Mouse (Mus musculus) liver, adult 2 months (tissue): ENCODE measurements around the gene Aldh3a1. TPM values are rescaled to one million over a fixed set of nuclear protein-coding genes. Genes with fewer than 3 reads are reported as not detected.

Experiments used
- DNase-seq: peaks from one replicate; pipeline ENCODE4 v3.0.0-alpha.2; 2011; ENCODE audit warnings: low read depth, low spot score; ENCODE audit errors: extremely low read depth
- H3K27ac ChIP-seq: fragments of 200-500 bp; replicated peaks from 2 replicates; pipeline ENCODE4 v1.5.1; 2012; ENCODE audit warnings: low read depth, mild to moderate bottlenecking, control low read depth, inconsistent platforms, low read length; ENCODE audit not compliant: insufficient read depth
- H3K27me3 ChIP-seq: fragments of 200-500 bp; 2 replicates; pipeline ENCODE4 v1.6.1; 2012; ENCODE audit warnings: mild to moderate bottlenecking, moderate library complexity, low read length, inconsistent platforms; ENCODE audit not compliant: control insufficient read depth, insufficient read depth
- H3K36me3 ChIP-seq: fragments of 200-500 bp; 2 replicates; pipeline ENCODE4 v1.6.1; 2012; ENCODE audit warnings: low read length, inconsistent platforms; ENCODE audit not compliant: control insufficient read depth, insufficient read depth
- H3K4me1 ChIP-seq: fragments of 200-500 bp; 2 replicates; pipeline ENCODE4 v1.6.1; 2011; ENCODE audit warnings: low read length; ENCODE audit not compliant: control insufficient read depth, insufficient read depth
- H3K4me3 ChIP-seq: fragments of 200-500 bp; 2 replicates; pipeline ENCODE4 v1.5.1; 2011; ENCODE audit warnings: low read depth, mild to moderate bottlenecking, control low read depth, low read length, moderate library complexity; ENCODE audit not compliant: insufficient read depth
- H3K79me2 ChIP-seq: fragments of 200-500 bp; 2 replicates; pipeline ENCODE4 v1.6.1; 2012; ENCODE audit warnings: inconsistent platforms, mild to moderate bottlenecking, low read length, moderate library complexity; ENCODE audit not compliant: control insufficient read depth, insufficient read depth
- H3K9ac ChIP-seq: fragments of 200-500 bp; 2 replicates; pipeline ENCODE4 v1.6.1; 2012; ENCODE audit warnings: low read depth, mild to moderate bottlenecking, control low read depth, inconsistent platforms, low read length
- CTCF ChIP-seq: fragments of 200-500 bp; IDR thresholded peaks from 2 replicates; pipeline ENCODE4 v1.5.1; 2011; ENCODE audit warnings: low read depth, low read length, control low read depth
- POLR2A ChIP-seq: fragments of 200-500 bp; IDR thresholded peaks from 2 replicates; pipeline ENCODE4 v1.6.1; 2011; ENCODE audit warnings: low read length, control low read depth; ENCODE audit not compliant: insufficient read depth; ENCODE audit errors: extremely low read depth
- WGBS: fragments of 180-500 bp; shearing (Covaris S2); methylation state at CpG from one replicate; pipeline ENCODE4 v1.1.7; 2018; 5-methylcytosine and 5-hydroxymethylcytosine counted together
- polyA plus RNA-seq: library from polyadenylated mRNA; depleted of rRNA; stranded (reverse); fragments of >200 nt; gene quantifications from 2 replicates; pipeline ENCODE4 v1.2.3, GENCODE M21; 2012; rRNA removed
- total RNA-seq: library from RNA; depleted of rRNA; stranded (reverse); fragments of >200 nt; gene quantifications from 2 replicates; pipeline ENCODE4 v1.2.3, GENCODE M21; 2014; rRNA removed

Aldh3a1 gene
- total and polyA plus RNA-seq, 2 experiments: 0.05 TPM; not detected in 1

DNA sequence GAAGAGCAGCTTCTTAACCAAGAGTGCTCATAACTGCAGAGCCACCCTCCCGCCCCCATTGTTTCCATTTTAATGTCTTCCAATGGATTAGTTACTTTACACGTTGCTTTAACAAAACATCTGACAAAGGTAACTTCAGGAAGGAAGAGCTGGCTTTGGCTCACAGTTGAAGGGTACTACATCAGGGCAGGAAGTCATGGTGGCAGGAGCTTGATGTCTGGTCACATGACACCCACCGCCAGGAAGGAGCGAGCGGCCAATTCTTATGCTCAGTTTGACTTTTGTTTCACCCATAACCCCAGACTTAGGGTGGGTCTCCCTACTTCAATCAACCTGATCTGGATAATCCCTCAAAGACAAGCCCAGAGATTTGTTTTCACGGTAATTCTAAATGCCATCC is 51.8 kb downstream of the Aldh3a1 start:
- H3K79me2 ChIP-seq: no peaks in the 10 kb centered on the region; the same call in 1 of the 2 replicates
- no peak overlapping the region for H3K4me3 ChIP-seq
- no peak overlapping the region for H3K27ac ChIP-seq
- 94% methylated on average over 6 of the region's 6 CpGs for WGBS
- H3K4me1 ChIP-seq: peaks cover 10% of the 10 kb centered on the region
- no peak for DNase-seq
- no peak overlapping the region for H3K9ac ChIP-seq
- peaks cover 74% of the 10 kb centered on the region for H3K36me3 ChIP-seq
- TF ChIP-seq POLR2A (no peak), CTCF (no peak)
- peaks cover 3% of the 10 kb centered on the region; the same call in 1 of the 2 replicates for H3K27me3 ChIP-seq

DNA sequence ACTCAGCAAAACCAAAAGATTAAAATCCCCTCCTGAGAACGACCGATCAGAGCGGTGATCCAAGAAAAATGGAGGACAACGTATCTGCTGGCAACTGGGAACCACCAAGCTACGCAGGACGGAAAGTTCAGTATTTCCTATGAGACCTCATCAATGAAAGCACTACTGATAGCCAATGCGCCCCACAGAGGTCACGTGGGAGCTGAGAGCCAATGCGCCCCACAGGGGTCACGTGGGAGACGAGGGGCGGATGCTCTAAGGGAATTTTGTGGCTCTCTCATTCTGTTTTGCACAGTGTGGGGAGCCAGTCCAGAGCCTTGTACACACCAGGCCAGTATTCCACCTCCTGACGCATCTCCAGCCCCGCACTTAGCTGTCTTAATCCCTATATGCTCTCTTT is 55.2 kb downstream of the Aldh3a1 start:
- Histone ChIP-seq H3K4me3 (no peak overlapping the region), H3K36me3 (peaks cover 47% of the 10 kb centered on the region), H3K9ac (no peak overlapping the region), H3K79me2 (no peaks in the 10 kb centered on the region; the same call in 1 of the 2 replicates), H3K27me3 (no peaks in the 10 kb centered on the region), H3K27ac (no peak overlapping the region), H3K4me1 (peaks cover 13% of the 10 kb centered on the region)
- no peak for DNase-seq
- 93% methylated on average over 14 of the region's 14 CpGs for WGBS
- TF ChIP-seq CTCF: no peak
- TF ChIP-seq POLR2A: no peak

DNA sequence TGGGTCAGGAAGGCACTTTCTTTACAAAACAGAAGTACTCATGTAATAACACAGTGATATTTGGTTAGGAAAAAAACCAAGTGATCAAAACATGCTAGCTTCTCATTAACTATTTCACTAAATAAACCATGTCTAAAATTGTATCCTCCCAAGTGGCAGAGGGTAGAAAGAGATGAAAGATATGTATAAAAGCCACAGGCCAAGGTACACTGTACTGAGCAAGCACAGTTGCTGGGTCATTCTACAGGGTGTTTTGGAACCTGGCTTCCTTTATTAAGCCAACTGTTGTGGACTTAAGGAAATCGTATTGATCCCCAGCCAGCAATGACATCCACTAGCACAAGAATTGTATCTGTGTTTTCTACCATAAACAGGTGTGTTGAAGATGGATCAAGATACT is 56.5 kb downstream of the Aldh3a1 start:
- no peak overlapping the region for H3K4me3 ChIP-seq
- no peaks in the 10 kb centered on the region; the same call in 1 of the 2 replicates for H3K79me2 ChIP-seq
- H3K36me3 ChIP-seq: peaks cover 35% of the 10 kb centered on the region
- TF ChIP-seq POLR2A: no peak
- no peak overlapping the region for H3K9ac ChIP-seq
- peak; percentile 99 for DNase-seq
- no peak overlapping the region for H3K27ac ChIP-seq
- 23% methylated on average over 1 of the region's 1 CpGs for WGBS
- peaks cover 20% of the 10 kb centered on the region for H3K4me1 ChIP-seq
- H3K27me3 ChIP-seq: no peaks in the 10 kb centered on the region

DNA sequence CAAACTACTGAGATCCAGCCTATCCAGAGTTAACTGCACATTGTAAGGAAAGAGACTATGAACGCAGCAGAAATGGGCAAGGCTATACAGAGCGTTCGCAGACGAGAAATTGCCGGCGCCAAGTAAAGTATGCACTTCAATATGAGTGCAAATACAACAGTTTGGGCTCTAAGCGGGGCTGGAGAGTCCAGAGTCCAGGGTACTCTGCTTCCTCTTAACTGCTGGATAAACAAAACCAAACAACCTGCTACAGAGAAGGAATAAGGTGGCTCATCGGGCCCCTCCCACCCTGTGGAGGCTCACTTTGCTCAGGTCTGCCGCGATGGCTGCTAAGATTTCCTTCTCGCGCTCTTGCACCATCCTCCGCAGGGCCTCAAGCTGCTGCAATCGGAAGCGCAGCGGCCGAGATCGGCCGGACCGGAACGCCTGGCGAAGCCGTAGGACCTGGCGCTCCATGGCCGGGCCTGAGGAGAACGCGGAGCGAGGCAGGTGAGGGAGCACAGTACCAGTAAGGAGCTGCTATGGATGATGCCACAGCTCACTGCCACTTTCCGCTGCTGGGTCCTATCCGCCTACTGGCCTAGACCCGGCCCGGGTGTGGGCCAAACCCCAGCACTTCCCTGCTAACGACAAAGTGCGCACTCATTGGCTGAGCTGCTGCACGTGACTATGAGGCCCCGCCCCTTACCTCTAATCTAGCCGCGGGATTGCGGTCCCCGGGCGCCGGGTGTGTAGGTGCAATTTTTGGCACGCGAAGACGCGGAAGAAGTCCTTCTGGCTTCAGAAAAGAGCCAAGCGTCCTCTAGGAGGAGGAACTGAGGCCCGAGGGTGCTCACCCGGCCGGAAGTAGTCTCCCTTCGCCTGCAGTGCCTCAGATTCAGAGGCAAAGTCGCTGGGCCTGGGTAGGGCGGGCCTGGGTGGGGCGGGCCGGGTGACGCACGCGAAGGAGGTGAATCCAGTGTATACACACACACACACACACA is 59.5 kb downstream of the Aldh3a1 start, which contains the start of gene Aldh3a2:
Aldh3a2 (minus strand) TSS at position 914 of the 983 bp plus-strand sequence.
- peak; percentile 92 for TF ChIP-seq POLR2A
- no peak for TF ChIP-seq CTCF
- WGBS: under 1% methylated on average over 56 of the region's 58 CpGs
- Histone ChIP-seq H3K36me3 (peaks cover 17% of the 10 kb centered on the region), H3K27me3 (no peaks in the 10 kb centered on the region), H3K4me1 (peaks cover 33% of the 10 kb centered on the region), H3K79me2 (no peaks in the 10 kb centered on the region; the same call in 1 of the 2 replicates), H3K27ac (peak within 1 kb of the TSS; percentile 91), H3K4me3 (peak within 1 kb of the TSS; percentile 81), H3K9ac (peak within 1 kb of the TSS; percentile 89)
- DNase-seq: peak; percentile 88

Other genes with a start within 250 kb of the Aldh3a1 start
- not detected in 2 replicates for gene Kcnj12, start 185.0 kb upstream of the Aldh3a1 start, total RNA-seq
- not detected in 2 replicates for gene Kcnj12, start 185.0 kb upstream of the Aldh3a1 start, polyA plus RNA-seq
- 0.65 and 1.7 TPM in 2 replicates for gene Tnfrsf13b, start 80.8 kb upstream of the Aldh3a1 start, total RNA-seq
- gene Tnfrsf13b, start 80.8 kb upstream of the Aldh3a1 start, polyA plus RNA-seq: 0.37 and 0.91 TPM in 2 replicates
- 13.6 and 17.0 TPM in 2 replicates for gene Usp22, start 32.5 kb upstream of the Aldh3a1 start, total RNA-seq
- 14.9 and 15.7 TPM in 2 replicates for gene Usp22, start 32.5 kb upstream of the Aldh3a1 start, polyA plus RNA-seq
- 229 and 294 TPM in 2 replicates for gene Aldh3a2, start 59.9 kb downstream of the Aldh3a1 start, total RNA-seq
- 251 and 399 TPM in 2 replicates for gene Aldh3a2, start 59.9 kb downstream of the Aldh3a1 start, polyA plus RNA-seq
- gene Slc47a2, start 135.3 kb downstream of the Aldh3a1 start, total RNA-seq: not detected in 2 replicates
- gene Slc47a2, start 135.3 kb downstream of the Aldh3a1 start, polyA plus RNA-seq: not detected in 2 replicates
- gene Slc47a1, start 170.8 kb downstream of the Aldh3a1 start, total RNA-seq: 160 and 169 TPM in 2 replicates
- 151 and 163 TPM in 2 replicates for gene Slc47a1, start 170.8 kb downstream of the Aldh3a1 start, polyA plus RNA-seq
- gene Rnf112, start 246.6 kb downstream of the Aldh3a1 start, total RNA-seq: not detected in 2 replicates
- not detected in 2 replicates for gene Rnf112, start 246.6 kb downstream of the Aldh3a1 start, polyA plus RNA-seq